Mouse (Mus musculus): ENCODE data around the gene Gm20388.

Gene Gm20388

DNA sequence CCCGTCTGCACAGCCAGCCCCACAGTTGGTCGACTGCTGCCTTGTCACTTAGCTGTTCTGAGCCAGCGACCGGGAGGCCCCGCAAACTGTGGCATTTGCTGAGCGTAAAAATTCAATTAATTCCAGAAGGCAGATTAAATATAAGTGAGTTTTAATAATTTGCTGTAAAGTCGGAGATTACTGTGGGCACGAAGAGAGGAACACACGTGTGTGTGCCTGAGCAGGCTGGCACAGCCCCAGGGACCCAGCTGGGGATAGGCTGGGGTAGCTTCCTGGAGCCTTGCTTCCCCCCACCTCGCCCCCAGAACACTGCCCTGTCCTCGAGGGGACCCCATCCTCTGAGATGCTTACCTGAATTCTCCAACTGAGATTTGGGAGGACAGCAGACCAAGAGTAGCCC, 601.7 kb downstream of the Gm20388 start:
- no peak for DNase-seq (ENCODE audit: low spot score)

DNA sequence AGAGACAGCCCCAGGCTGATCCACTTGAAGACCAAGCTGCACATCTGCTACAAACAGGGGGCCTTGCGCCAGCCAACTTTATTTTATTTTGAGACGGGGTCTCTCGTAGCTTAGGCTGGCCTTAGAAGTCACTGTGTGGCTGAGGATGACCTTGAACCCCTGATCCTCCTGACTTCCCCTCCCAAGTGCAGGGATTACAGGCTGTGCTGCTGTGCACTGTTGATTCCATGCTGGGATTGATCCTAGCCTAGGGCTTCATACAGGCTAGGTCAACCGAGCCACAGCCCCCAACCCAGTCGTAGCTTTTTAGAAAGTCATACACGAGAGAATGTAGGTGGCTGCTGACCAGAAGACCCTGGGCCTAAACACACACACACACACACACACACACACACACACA, 602.5 kb downstream of the Gm20388 start:
- DNase-seq (ENCODE audit: low spot score): no peak

DNA sequence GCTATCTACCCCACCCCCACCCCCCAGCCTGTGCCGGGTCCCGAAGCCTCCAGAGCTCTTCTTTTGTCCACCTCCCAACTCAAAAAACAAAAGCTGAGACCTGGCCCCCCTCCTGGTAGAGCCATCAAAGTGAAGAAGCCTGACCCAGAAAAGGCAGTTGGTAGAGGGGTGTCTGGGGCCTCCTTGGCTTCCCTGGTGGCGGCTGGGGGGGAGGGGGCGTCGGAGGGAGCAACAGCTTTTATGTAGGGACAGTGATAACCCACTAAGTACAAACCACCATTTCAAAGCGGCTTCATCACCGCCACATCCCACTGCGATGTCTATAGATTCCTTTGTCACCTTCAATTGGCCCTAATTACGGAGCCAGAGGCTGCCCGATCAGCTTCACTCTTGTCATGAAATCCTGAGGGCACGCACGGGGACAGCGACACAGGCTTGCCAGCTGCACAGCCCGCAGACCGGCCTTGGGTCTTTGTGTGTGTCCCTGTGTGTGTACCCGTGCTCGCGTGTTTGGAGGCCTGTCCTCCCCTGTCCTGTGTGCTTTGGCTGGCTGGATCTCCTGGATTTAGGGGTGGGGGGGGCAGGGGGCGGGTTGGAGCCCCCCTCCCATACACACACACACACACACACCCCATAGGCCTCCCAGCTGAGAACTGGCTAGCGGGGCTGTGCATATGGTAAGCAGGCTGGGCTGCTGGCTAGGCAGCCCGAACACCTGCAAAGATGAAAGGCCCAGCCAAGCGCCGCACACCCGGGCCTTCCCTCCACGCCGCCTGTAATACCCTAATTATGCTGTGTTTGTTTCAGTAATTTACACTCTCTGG, 603.2 kb downstream of the Gm20388 start:
- no peak for DNase-seq (ENCODE audit: low spot score)

DNA sequence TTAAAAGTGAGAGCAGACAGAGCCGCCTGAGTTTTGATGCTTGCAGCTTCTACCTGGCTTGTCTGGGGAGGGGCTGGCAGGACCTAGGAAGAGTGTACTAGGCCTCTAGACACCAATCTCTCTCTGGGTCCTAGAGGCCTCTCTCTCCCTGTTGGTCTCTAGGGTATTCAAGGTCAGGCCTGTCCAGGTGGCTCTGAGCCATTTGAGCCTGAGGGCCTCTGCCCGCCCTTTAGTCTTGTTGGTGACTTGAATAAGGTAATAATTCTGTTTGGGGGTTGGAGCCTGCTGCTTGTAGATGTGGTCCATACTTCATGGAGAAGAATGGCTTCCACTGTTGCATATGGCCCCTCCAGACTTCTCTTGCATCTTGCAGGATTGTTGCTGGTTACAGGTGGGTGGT, 604.6 kb downstream of the Gm20388 start:
- DNase-seq (ENCODE audit: low spot score): no peak

DNA sequence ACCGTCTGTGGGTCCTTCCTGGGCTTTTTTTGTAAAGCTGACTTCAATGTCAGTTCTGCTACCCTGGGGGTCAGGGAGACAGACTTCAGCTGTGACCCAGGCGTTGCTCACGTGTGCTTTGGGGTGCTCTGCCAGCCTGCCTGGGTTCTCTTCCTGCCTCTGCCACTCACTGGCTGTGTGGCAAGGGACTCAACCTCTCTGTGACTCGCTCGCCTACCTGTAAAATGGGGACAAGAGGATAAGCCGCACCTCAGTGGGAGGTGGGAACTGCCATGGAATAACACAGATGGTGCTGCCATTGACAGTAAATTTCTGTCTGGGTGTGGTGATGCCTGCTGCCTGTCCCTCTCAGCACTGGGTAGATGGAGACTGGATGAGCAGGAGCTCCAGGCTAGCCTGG, 605.0 kb downstream of the Gm20388 start:
- no peak for DNase-seq (ENCODE audit: low spot score)

- no peak for DNase-seq (ENCODE audit: low spot score)
These were observed 605.6 kb downstream of the Gm20388 start for GRCm38 (mm10) chr8:120516182-120516755.

GRCm38 (mm10) chr8:120517666-120518410, 607.2 kb downstream of the Gm20388 start:
- no peak for DNase-seq (ENCODE audit: low spot score)

GRCm38 (mm10) chr8:120518736-120519534, 608.3 kb downstream of the Gm20388 start:
- DNase-seq (ENCODE audit: low spot score): no peak

- DNase-seq (ENCODE audit: low spot score): no peak
These were observed 609.6 kb downstream of the Gm20388 start for GRCm38 (mm10) chr8:120520287-120520686.

- DNase-seq (ENCODE audit: low spot score): no peak
These were observed 610.3 kb downstream of the Gm20388 start for GRCm38 (mm10) chr8:120520707-120521590.

- DNase-seq (ENCODE audit: low spot score): no peak
These were observed 610.9 kb downstream of the Gm20388 start for GRCm38 (mm10) chr8:120521591-120521965.

DNA sequence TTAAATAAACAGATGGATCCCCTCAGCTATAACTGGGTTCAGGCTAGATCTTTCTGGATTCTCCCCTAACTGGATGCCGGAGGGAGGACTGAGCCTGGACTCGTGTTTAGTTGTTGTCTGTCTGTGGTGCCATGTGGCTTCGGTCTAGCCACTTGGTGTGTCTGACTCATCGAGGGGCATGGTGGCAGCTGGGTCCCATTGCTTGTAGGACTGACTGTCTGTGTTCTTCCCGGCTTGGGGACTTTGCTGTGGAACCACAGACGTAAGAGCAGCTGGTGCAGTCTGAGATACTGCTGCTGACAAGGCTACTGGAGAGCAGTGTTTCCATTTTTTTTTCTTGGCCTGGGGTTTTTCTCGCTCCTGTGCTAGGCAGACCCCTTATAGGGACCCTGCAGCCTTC, 613.0 kb downstream of the Gm20388 start:
- DNase-seq (ENCODE audit: low spot score): no peak

GRCm38 (mm10) chr8:120525135-120525534, 614.5 kb downstream of the Gm20388 start:
- no peak for DNase-seq (ENCODE audit: low spot score)

- DNase-seq (ENCODE audit: low spot score): no peak
These were observed 615.2 kb downstream of the Gm20388 start for GRCm38 (mm10) chr8:120525832-120526231.

DNA sequence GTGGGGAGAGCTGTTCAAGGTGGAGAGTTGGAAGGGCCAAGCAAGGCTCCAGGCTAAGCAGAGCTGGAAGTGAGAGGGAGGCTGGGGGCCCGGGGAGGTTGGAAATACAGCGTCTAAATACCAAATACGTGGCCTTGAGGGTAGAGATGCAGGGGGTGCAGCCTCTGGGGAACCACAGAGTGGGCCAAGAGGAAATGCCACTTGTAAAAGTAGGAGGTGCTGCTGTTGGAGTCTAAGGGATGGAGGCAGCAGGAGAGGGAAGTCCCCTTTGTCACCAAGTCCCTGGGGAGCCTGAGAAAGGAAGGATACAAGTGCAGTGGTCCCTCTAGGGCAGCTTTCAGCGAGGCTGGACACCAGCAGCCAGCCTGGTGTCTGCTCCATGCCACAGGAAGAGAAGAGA, 615.9 kb downstream of the Gm20388 start:
- no peak for DNase-seq (ENCODE audit: low spot score)

DNA sequence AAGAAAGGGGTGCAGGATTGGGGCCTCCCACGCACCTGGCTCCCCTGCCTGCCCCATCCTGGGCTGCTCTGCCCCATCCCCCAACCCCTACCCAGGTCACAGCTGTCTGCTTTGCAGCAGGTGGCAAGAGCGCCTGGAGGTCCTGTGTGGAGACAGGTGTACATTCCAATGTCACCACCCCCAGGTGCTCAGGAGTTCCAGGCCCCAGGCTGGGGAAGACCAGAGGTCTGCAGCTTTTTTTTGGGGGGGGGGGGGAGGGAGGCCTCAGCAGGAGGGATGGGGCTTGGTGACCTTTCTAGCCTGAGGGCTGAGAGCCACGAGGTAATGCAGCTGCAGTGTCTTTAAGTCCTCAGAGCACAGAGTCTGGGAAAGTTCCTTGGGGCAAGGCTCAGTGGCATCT, 617.7 kb downstream of the Gm20388 start:
- no peak for DNase-seq (ENCODE audit: low spot score)

DNA sequence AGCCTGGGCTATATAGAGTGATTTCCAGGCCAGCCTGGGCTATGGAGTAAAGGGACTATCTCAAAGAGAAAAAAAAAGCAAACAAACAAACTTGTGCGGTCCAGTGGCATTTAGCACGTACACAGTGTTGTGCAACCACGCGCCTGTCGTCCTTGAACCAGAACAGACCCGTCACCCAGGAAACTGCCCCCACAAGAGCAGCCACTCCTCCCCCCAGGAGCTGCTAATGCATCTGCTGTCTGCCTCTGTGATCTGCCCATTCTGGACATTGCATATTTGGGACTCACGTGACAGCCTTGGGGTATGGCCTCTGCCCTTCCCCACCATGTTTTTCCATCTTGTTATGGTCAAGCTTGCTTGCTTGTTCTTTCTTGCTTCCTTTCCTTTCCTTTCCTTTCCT, 618.6 kb downstream of the Gm20388 start:
- no peak for DNase-seq (ENCODE audit: low spot score)

GRCm38 (mm10) chr8:120530954-120531656, 620.5 kb downstream of the Gm20388 start:
- DNase-seq (ENCODE audit: low spot score): no peak

DNA sequence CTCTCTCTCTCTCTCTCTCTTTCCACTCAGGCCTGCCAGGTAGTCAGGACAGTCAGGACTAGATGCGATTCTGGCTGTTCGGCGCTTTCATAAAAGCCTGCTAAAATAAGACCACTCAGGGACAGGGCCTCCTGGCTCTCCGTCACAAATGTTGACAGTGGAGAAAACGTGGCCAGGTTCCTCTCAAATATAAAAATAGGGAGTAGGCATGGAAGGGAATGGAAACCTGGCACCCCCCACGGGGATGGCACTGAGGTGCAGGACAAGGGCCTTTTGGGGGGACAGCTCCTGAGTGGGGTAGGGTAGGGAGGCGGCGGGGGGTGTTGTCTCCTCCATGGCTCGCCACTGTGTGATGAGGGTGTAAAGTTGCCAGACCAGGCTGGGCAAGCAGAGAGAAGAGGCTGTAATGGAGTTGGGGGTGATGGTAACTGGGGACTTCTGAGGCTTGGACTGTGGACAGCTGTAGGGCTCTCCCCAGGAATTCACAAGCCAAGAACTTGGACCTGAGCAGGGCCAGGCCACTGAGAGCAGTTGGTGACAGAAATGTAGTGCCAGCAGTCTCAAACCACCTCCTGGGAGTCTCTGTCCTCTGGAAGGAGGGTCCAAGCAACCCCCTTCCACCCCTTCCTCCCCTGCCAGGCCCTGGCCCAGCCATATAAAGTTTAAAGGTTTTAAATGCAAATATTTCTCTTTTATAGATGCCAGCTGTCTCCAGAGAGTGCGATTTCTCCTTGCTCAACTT, 621.3 kb downstream of the Gm20388 start:
- DNase-seq (ENCODE audit: low spot score): no peak

Data from T-cell, adult 2 months (primary cell).